Mouse (Mus musculus): ENCODE results near the gene Camkmt. TPM values are rescaled to one million over a fixed set of nuclear protein-coding genes. Genes with fewer than 3 reads are reported as not detected.

Camkmt gene
- total and polyA plus RNA-seq, 3 experiments = 1.6 to 5.9 TPM; not detected in 1

DNA sequence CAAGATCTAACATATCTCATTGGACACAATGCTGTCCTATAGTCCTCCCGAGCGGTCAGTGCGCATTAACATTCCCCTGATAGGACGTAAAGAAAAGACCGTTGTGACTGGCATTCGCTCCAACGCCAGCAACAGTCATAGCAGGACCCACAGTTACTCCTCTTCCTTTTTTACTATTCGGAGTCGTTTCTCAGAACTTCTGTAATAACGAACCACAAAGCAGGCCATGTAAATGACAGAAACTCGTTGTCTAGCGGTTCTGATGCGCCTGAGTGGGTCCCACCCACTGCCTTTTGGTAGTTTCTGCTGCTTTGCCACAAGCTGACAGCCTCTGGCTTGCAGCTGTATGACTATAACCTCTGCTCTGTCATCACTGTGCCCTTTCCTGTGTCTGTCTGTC, 253.1 kb downstream of the Camkmt start:
- DNase-seq (ENCODE audit: low read depth, low spot score) = no peak
- H3K79me2 ChIP-seq (ENCODE audit: control insufficient read depth, insufficient read depth, low read length, poor library complexity) = no peaks in the 10 kb centered on the region
- no peak overlapping the region for H3K9ac ChIP-seq (ENCODE audit: control insufficient read depth, low read depth, low read length, poor library complexity, severe bottlenecking)
- H3K4me1 ChIP-seq (ENCODE audit: control insufficient read depth in 1 of 2, insufficient read depth in 2 of 2, low read length in 2 of 2) = no peaks in the 10 kb centered on the region
- H3K27me3 ChIP-seq (ENCODE audit: control insufficient read depth in 1 of 2, insufficient read depth in 2 of 2, low read length in 2 of 2) = no peaks in the 10 kb centered on the region
- H3K27ac ChIP-seq (ENCODE audit: control insufficient read depth, low read depth, low read length) = no peak overlapping the region
- no peak overlapping the region for H3K4me3 ChIP-seq (ENCODE audit: control insufficient read depth in 1 of 2, insufficient read depth in 1 of 2, low read depth in 2 of 2, low read length in 2 of 2)
- no peak for TF ChIP-seq MAZ (IDR thresholded peaks at IDR 0.05; ENCODE audit: low read depth, low read length)
- no peaks in the 10 kb centered on the region for H3K9me3 ChIP-seq (replicated peaks; ENCODE audit: insufficient read depth, low read length)
- H3K36me3 ChIP-seq (ENCODE audit: control insufficient read depth in 1 of 2, insufficient read depth in 2 of 2, low read length in 2 of 2) = no peaks in the 10 kb centered on the region

DNA sequence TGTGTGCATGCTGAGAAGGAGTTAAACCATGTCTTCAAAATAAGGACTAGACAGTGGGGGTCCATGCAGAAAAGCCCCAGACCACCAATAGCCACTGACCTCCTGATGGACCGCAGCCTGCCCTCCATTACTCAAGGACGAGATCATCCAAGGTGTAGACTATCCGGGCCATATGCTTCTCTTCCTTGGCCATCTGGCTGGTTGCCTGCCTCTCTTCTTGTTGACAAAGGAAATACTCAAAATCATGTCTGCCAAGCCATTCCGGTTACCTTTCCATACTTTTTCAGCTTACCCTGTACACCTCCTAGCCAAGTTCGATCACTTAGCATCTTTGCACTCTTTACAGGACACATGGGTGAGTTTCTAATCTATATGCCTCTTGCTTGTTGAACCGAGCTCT, 256.3 kb downstream of the Camkmt start:
- Histone ChIP-seq H3K9ac (ENCODE audit: control insufficient read depth, low read depth, low read length, poor library complexity, severe bottlenecking) (no peak overlapping the region), H3K4me3 (ENCODE audit: control insufficient read depth in 1 of 2, insufficient read depth in 1 of 2, low read depth in 2 of 2, low read length in 2 of 2) (no peak overlapping the region), H3K79me2 (ENCODE audit: control insufficient read depth, insufficient read depth, low read length, poor library complexity) (no peaks in the 10 kb centered on the region), H3K9me3 (replicated peaks; ENCODE audit: insufficient read depth, low read length) (no peaks in the 10 kb centered on the region), H3K27me3 (ENCODE audit: control insufficient read depth in 1 of 2, insufficient read depth in 2 of 2, low read length in 2 of 2) (no peaks in the 10 kb centered on the region; a peak in 1 of 4 replicates), H3K27ac (ENCODE audit: control insufficient read depth, low read depth, low read length) (no peak overlapping the region), H3K4me1 (ENCODE audit: control insufficient read depth in 1 of 2, insufficient read depth in 2 of 2, low read length in 2 of 2) (no peaks in the 10 kb centered on the region), H3K36me3 (ENCODE audit: control insufficient read depth in 1 of 2, insufficient read depth in 2 of 2, low read length in 2 of 2) (no peaks in the 10 kb centered on the region)
- TF ChIP-seq MYB (IDR thresholded peaks at IDR 0.05; ENCODE audit: low read depth, low read length) (no peak), ZMIZ1 (IDR thresholded peaks at IDR 0.05; ENCODE audit: low read depth, low read length) (no peak)
- DNase-seq (ENCODE audit: low read depth, low spot score) = no peak

DNA sequence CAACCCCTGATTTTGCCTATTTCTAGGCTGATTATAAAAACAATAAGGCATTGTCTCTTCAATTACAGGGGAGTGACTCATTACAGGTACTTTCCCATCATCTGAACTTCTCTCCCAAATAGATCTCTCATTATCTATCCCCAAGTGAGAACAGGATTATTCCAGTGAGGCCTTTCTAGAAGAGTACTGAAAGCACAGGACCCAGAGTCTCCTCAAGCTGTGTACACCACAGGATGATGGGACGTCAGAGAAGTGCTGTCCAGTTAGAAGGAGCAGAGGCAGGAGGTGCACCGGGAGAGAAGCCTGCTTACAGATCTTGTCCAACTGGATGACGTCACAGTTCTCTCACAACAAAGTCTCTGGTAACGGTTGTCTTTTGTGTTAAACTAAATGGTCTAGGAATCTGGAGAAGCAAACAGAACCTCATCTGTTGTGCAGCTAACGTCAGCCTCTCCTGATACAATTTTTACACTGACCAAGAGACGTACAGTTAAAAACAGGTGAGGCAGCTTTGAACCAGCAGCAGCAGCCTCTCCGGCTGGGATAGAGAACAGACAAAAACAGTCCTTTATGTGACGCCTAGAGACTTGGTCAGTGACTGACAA, 259.1 kb downstream of the Camkmt start:
- no peak for TF ChIP-seq E2F4 (IDR thresholded peaks at IDR 0.05; ENCODE audit: borderline replicate concordance, low read depth, low read length)
- TF ChIP-seq MAZ (IDR thresholded peaks at IDR 0.05; ENCODE audit: low read depth, low read length) = no peak
- no peak for TF ChIP-seq TBP (IDR thresholded peaks at IDR 0.05; ENCODE audit: low read depth, low read length)
- TF ChIP-seq MEF2A (IDR thresholded peaks at IDR 0.05; ENCODE audit: extremely low read depth, insufficient replicate concordance, low read depth, low read length, poor library complexity, severe bottlenecking) = no peak
- TF ChIP-seq MAFK (IDR thresholded peaks at IDR 0.05; ENCODE audit: borderline replicate concordance, low read depth, low read length) = no peak
- no peak for TF ChIP-seq MAX (IDR thresholded peaks at IDR 0.05; ENCODE audit: low read length)
- no peak for TF ChIP-seq ZNF384 (IDR thresholded peaks at IDR 0.05; ENCODE audit: low read depth, low read length)
- no peak for TF ChIP-seq UBTF (IDR thresholded peaks at IDR 0.05; ENCODE audit: borderline replicate concordance, insufficient read depth, low read depth, low read length)
- TF ChIP-seq SIN3A (IDR thresholded peaks at IDR 0.05; ENCODE audit: low read length) = no peak
- no peak for TF ChIP-seq ZC3H11A (IDR thresholded peaks at IDR 0.05; ENCODE audit: low read depth, low read length)
- TF ChIP-seq CHD2 (IDR thresholded peaks at IDR 0.05; ENCODE audit: low read length) = no peak
- TF ChIP-seq TCF12 (IDR thresholded peaks at IDR 0.05; ENCODE audit: low read depth, low read length) = no peak
- no peak for TF ChIP-seq MYC (IDR thresholded peaks at IDR 0.05; ENCODE audit: low read depth, low read length)
- TF ChIP-seq NELFE (IDR thresholded peaks at IDR 0.05; ENCODE audit: low read depth, low read length) = no peak
- TF ChIP-seq MYB (IDR thresholded peaks at IDR 0.05; ENCODE audit: low read depth, low read length) = no peak
- TF ChIP-seq EP300 (IDR thresholded peaks at IDR 0.05; ENCODE audit: low read depth in 1 of 2, low read length in 2 of 2) = no peak
- no peak for TF ChIP-seq USF2 (IDR thresholded peaks at IDR 0.05; ENCODE audit: borderline replicate concordance in 1 of 2, insufficient read depth in 1 of 2, low read depth in 1 of 2, low read length in 2 of 2)
- no peak for TF ChIP-seq JUND (IDR thresholded peaks at IDR 0.05; ENCODE audit: low read depth, low read length)

More for the DNA sequence above, 259.1 kb downstream of the Camkmt start:
- no peaks in the 10 kb centered on the region for H3K9me3 ChIP-seq (replicated peaks; ENCODE audit: insufficient read depth, low read length)
- H3K79me2 ChIP-seq (ENCODE audit: control insufficient read depth, insufficient read depth, low read length, poor library complexity) = no peaks in the 10 kb centered on the region
- H3K27ac ChIP-seq (ENCODE audit: control insufficient read depth, low read depth, low read length) = no peak overlapping the region
- H3K4me1 ChIP-seq (ENCODE audit: control insufficient read depth in 1 of 2, insufficient read depth in 2 of 2, low read length in 2 of 2) = no peaks in the 10 kb centered on the region
- no peaks in the 10 kb centered on the region for H3K36me3 ChIP-seq (ENCODE audit: control insufficient read depth in 1 of 2, insufficient read depth in 2 of 2, low read length in 2 of 2)
- H3K4me3 ChIP-seq (ENCODE audit: control insufficient read depth in 1 of 2, insufficient read depth in 1 of 2, low read depth in 2 of 2, low read length in 2 of 2) = no peak overlapping the region
- no peaks in the 10 kb centered on the region; a peak in 1 of 4 replicates for H3K27me3 ChIP-seq (ENCODE audit: control insufficient read depth in 1 of 2, insufficient read depth in 2 of 2, low read length in 2 of 2)
- H3K9ac ChIP-seq (ENCODE audit: control insufficient read depth, low read depth, low read length, poor library complexity, severe bottlenecking) = no peak overlapping the region
- no peak for DNase-seq (ENCODE audit: low read depth, low spot score)
